Mouse (Mus musculus) spleen, postnatal 4 days (tissue): ENCODE results near the gene Lrrc32.
A peak's percentile ranks its signal among the peaks of the same experiment; 100 is the strongest.

ENCODE experiments used
- DNase-seq, 2 experiments: peaks; one replicate each; pipeline ENCODE4 v3.0.0; 2022; ENCODE audit warnings: low spot score in 2 of 2

Lrrc32 gene

DNA sequence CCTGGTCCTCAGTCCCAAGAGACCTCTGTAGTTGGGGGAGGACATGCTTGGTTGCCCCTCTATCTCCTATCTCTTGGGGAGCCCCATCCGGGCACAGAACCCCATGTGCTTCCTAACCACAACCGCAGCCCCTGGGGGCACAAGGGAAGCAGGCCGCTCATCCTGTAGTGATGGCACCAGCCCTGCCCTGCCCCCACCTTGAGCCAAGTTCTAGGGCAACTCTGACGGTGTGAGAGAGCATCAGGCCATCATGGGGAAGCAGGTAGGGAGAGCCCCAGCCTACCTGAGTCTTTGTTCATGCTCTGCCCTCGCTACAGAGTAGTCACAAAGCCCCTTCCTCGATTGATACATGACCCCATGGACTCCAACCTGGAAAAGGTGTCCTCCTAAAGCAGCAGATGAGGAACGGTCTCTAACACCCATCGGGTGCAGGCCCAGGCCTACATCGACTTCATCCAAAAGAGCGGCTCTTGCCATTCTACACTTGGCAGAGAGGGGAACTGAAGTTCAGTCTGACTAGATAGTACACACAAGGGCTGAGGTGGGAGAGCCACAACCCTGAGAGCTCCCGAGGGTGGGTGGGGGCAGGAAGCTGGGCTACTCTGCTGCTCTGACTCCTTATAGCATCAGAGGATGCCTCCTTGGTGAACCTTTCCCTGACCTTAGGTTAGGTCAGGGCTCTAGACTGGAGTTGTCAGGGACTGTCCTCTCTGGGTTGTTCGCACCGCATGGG is 519 bp upstream of the Lrrc32 start:
- DNase-seq = peak; percentile 77 to 83

DNA sequence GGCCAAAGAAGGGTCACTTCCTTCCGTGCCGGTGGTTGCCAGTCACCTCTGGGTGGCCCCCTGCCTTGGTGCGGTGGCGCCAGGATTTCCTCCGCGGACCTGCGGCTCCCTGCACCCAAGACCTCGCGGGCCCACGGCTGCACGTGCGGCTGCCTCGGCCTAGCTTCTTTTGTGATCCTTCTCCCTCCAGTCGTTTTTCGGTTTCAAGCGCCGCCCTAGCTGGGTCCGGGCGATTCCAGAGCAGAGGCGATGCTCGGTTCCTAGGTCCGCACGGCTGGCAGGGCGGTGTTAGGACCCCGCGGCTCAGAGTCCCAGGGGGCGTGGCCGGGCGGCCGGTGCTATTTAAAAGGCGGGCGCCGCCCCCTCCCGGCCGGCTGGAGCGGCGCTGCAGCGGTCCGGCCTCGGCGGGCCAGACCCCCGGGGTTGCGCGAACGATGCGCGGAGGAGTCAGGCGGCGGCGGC is 571 bp downstream of the Lrrc32 start:
- peak; percentile 73 to 84 for DNase-seq

DNA sequence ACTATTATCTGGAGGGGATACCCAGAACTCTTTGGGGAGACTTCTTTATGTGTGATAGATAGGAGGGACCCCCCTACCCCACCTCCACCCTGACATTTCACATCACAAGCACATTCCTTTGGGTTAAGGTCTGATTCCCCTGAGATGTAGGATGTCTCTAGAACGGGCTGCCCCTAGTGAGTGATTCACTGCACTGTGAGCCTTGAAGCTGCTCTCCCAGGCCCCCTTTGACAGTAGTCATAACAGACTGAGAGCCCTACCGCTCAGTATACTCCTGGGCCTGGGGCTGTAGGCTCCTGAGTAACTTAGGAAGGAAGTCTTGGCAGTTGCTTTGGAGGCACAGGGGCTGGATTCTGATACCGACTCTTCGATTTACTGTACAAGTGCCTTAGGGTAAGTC is 1.2 kb downstream of the Lrrc32 start:
- no peak for DNase-seq

DNA sequence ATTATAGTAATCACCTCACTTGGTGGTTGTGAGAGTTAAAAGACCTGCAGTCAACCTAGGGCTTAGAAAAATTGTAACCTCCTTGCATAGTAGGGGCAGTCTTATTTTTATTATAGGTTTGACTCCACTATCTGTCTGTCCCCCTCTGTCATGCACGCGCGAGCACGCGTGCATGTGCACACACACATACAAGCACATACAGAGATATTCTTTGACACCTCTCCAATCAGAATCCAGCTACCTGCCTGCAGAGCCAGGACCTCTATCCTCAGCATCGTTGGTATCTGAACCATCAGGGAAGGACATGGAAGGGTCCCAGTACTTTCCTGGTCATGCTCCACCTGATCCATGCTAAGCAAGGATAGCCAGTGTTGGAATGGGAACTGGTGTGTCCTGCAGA is 1.8 kb downstream of the Lrrc32 start:
- no peak for DNase-seq

DNA sequence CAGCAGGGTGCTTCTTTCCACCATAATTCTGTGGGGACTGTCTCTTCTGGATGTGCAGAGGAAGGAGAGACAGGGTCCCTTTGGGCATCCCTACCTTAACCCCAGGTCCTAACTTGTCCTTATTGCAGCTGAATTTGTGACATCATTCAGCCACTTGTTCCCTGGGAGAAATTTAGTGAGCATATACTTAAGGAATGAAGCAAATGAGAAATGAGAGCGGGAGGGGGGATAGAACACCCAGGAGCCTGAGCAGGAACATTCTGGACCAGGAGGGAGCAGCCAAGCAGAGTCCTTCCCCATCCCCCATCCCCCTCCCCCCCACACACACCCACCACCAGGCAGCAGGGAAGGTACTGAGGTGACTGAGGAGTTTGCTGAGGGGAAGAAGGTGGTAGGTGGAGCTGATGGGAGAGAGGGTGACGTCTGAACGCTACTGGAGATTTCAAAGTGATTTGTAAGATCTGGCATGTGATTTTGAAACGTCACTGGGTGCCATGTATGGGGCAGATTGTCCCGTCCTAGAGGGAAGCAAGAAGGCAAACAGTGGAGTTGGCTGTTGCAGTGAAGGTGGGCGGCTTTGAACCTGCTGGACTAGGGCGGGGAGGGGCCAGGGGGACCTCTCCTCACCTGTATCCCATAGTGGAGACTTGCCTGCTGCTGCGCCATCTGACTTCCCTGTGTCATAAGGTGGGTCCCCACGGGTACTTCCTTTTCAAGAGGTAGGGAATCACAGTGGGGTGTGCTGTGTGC is 2.5 kb downstream of the Lrrc32 start:
- no peak for DNase-seq

DNA sequence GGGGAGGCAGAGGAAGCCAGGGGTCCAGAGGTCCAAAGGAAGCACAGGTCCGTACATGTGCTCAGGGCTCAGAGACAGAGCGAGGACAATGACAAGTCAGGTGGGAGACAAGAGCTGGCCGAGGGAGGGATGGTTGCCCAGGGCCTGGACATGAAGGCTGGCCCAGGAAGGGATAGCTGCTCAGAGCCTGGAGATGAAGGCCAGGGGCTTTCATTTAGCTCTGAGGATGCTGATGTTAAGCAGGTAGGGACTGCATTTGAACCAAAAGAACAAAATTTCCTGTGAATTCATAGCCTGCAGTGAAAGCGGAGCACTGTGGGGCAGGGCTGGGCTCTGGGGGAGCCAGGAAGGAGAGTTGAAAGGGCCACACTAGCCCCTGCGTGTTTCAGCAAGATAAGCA is 3.2 kb downstream of the Lrrc32 start:
- no peak for DNase-seq

DNA sequence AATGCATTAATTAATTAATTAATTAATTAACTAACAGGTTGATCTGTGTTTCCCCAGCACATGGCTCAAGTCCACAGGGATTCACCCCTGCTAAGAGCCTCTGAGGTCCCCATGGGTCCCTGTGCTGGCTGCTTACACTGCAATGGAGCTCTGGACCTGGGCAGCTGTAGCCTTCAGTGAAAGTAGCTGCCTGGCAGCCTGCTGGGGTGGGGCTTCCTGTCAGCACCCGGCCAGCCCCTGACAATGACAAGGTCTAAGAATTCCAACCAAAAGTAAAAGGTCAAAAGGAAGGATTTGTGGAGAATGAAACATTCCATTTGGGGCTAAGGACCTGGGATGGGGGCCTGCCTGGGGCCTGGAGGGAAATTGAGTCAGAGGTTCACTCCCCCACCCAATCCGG is 4.2 kb downstream of the Lrrc32 start:
- no peak for DNase-seq

DNA sequence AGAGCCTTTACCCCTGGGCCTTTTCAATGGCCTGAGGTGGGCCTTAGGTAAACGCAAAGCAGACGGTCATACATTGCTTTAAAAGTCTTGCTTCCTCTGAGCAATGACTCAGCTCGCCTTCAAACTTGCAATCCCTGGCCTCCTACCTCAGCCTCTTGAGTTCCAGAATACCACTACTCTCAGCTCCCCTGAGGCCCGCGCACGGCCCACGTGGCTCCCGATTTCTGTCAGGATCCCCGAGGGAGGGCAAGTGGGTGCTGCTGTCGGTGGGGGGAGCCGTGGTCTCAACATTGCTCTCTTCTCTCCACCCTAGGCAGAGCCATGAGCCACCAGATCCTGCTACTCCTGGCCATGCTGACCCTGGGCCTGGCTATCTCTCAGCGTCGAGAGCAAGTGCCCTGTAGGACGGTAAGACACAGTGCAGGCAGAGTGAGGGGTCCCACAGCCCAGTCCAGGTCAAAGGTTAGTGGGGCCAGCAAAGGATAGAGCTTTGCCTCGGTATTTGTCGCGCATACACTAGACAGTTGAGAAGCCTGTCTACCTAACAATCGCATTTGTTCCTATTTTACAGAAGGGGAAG is 4.9 kb downstream of the Lrrc32 start:
- no peak for DNase-seq

DNA sequence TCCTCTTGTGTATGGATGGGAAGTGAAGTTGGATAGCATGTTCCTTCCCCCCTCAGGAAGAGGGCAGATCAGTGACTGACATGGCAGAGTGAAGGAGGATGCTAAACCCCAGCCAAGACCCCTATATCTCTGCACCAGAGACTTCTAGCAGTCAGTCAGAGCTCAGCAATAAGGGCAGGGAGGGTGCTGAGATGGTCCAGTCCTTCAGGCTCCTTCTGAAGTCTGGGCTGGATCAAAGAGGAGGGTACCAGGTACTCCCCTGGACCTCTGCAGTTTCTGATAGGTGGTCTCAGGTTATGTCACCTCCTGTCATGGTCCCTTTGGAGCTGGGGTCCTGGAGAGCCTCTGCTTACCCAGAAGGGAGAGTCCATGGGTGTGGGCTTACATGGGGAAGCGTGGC is 6.5 kb downstream of the Lrrc32 start:
- DNase-seq = no peak

DNA sequence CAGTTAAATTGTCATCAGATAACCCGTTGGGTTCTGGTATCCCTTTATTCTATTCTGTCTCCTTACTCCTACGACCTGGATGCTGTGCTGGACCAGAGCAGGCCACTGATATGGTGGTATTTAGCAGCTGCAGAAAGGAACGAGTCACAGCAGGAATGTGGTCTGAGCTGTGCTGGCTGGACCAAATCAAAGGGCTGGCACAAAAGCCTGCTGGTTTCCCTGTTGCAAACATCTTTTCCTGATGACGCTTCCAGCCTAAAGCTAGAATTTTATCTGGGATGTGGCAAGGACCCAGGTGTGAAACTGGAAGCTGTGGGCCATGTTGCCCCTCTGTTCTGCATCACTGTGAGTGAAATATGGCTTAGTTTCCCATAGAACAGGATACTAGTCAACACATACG is 8.4 kb downstream of the Lrrc32 start:
- DNase-seq = no peak

DNA sequence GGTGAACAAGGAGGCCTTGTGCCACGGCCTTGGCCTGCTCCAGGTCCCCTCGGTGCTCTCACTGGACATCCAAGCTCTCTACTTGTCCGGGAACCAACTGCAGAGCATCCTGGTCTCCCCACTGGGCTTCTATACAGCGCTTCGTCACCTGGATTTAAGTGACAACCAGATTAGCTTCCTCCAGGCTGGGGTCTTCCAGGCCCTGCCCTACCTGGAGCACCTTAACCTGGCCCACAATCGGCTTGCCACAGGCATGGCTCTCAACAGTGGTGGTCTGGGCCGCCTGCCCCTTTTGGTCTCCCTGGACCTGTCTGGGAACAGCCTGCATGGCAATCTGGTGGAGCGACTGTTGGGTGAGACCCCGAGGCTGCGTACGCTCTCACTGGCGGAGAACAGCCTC is 9.0 kb downstream of the Lrrc32 start:
- DNase-seq = no peak

DNA sequence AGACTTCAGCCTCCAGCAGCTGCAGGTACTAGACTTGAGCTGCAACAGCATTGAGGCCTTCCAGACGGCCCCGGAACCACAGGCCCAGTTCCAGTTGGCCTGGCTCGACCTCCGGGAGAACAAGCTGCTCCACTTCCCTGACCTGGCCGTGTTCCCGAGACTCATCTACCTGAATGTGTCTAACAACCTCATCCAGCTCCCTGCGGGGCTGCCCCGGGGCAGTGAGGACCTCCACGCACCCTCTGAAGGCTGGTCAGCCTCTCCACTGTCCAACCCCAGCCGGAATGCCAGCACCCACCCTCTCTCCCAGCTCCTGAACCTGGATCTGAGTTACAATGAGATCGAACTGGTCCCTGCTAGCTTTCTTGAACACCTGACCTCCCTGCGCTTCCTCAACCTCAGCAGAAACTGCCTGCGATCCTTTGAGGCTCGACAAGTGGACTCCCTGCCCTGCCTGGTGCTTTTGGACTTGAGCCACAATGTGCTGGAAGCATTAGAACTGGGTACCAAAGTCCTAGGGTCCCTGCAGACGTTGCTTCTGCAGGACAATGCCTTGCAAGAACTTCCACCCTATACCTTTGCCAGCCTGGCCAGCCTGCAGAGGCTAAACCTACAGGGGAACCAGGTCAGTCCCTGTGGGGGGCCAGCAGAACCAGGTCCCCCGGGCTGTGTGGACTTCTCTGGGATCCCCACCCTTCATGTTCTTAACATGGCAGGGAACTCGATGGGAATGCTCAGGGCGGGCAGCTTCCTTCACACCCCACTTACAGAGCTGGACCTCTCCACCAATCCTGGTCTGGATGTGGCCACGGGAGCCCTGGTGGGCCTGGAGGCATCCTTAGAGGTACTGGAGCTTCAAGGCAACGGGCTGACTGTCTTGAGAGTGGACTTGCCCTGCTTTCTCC is 9.8 kb downstream of the Lrrc32 start:
- DNase-seq = no peak

DNA sequence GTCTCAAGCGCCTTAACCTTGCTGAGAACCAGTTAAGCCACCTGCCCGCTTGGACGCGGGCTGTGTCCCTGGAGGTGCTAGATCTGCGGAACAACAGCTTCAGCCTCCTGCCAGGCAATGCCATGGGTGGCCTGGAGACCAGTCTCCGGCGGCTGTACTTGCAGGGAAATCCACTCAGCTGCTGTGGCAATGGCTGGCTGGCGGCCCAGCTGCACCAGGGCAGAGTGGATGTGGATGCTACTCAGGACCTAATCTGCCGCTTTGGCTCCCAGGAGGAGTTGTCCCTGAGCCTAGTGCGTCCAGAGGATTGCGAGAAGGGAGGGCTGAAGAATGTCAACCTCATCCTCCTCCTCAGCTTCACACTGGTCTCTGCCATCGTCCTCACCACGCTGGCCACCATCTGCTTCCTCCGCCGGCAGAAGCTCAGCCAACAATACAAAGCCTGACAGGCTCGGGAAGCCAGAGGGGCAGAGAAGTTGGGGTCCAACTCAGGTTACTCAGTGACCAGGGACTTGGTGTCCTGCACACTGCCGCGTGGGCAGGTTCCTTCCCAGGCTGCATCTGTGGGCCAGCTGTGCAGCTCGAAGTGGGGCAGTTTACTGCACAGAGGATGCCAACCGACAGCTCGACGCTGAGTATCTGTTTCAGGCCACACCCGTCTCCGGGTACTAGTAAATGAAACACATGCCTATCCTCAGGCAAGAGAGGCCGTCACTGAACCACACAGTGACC is 10.6 kb downstream of the Lrrc32 start:
- no peak for DNase-seq

DNA sequence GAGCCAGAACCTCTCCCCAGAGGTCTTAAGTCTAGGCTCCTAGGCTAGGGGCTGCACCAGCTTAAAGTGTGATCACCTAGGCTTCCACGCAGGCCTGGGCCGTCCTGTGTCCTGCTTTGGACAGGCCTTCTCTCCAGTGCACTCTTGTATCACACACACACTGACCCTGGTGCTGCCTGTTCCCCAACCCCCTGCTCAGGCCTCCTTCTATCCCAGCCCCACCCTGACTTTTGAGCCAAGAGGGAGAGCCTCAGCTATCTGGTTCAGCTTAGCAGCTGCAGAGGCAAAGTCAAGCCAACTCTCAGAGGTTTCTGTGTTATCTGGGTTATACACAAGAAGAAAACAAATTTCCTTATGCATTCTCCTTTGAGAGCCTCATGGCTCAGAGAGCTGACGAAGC is 11.4 kb downstream of the Lrrc32 start:
- no peak for DNase-seq

DNA sequence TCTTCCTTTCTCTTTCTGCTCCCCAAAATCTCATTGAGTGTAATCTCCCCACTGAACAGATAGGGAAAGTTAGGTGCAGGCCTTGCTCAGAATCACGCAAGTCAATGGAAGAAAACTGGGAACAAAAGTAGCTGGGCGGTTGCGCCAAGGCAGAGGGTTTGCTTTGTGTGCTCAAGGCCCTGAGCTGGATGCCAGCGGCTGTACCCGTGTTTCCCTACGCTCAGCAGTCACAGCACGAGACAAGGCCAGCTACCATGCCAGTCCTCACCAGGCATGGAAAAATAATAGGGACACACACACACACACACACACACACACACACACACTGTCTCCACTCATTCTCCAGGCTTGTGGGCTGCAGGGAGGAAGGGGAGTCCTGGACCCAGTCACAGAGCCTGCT is 12.0 kb downstream of the Lrrc32 start:
- DNase-seq = no peak

DNA sequence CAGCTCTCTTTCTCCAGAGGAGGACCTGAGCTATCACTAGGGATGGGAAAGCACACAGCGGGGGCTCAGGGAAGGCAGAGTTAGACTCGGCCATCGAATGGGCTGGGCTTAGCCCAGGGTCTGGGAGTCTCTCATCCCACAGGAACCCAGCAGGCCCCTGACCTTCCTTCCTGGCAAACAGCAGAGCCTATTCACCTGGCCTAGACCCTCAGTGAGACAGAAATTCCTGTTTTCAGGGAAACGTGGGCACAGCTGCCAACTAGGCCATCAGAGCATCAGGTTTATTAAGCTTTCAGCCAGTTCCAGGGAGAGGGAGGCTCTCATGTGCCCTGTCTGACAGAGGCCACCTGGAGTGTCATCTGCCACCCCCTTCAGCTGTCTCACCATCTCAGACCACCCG is 13.8 kb downstream of the Lrrc32 start:
- DNase-seq = no peak

DNA sequence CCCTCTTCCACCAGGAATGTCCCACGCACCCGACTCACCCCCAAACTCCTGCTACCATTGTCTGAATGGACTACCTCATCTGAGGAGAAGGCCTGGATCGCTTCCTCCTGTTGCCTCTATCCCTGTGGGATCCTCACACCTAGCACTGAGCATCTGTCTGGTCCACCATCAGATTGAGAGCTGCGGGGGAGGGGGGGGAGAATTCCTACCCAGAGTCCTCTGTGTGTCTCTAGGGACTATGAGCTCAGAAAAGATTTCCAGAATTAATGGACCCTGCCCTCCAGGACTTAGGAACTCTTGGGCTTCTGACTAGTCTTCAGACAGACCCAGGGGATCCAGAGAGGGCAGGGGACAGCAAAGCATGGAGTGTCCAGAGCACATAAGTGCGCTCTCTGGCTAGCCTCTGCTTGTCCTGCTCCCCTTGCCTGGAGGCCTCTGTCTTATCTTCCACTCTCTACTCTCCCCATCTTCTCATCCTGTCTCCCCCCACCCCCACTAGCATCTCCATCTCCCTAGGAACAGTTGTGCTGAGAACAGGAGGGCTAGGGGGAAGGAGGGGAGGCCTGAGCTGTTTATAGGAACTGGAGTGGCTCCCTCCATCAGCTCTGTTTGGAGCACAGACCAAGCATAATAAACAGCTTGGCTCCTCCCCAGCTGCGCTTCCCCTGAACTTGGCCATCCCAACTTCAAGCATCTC is 15.0 kb downstream of the Lrrc32 start:
- DNase-seq = no peak

DNA sequence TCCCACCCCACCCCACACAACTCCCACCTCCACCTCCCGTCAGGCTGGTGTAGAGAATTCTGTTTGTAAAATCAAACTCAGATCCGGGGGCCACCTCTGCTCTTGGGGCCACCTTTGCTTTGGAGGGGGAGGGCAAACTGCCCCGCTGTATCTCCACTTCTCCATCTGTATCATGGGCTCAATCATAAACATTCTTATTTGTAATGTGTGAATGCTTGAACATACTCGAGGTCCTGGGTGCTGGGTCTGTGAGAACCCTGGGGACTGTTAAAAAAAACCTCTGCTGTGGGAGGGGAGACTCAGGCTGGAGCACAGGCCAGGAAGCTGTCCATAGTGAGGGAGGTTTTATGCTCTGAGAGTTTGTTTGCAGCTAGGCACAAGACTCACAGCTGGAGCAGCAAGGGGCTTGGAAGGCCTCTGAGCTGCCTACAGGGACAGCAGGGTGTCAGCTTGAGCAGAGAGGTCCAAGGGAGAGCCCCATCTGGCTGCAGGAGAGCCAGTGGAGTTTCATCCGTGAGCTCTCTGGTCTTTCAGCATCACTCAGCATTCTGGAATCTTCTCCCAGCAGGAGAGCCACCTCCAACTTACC is 15.7 kb downstream of the Lrrc32 start:
- DNase-seq = no peak

DNA sequence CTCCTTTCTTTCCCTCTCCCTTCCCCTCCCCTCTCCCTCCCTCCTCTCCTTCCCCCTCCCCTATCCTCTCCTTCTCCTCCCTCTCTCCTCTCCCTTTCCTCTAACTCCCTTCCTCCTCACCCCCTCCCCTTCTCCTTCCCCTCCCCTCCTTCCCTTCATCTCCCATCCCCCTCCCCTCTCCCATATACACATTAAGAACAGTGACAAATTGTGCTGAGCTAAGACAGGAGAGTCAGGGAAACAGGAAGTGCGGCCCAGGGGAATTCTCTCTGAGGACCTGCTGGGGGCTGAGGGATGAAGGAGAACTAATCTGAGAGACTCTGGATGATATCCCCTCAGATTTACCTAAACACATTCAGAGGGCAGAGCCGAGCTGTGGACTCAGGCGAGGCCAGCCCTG is 16.6 kb downstream of the Lrrc32 start:
- DNase-seq = no peak
